Mouse (Mus musculus): ENCODE results near the gene Tnik.

The Tnik gene

GRCm38 (mm10) chr3:28269716-28270115, 6.7 kb downstream of the Tnik start:
- H3K9me3 ChIP-seq (ENCODE audit: low read length): no peaks in the 10 kb centered on the region
- peaks cover 35% of the 10 kb centered on the region for H3K27me3 ChIP-seq (ENCODE audit: insufficient read depth, low read length)
- H3K4me1 ChIP-seq (replicated peaks; ENCODE audit: low read depth, low read length): peaks cover 63% of the 10 kb centered on the region
- H3K36me3 ChIP-seq (ENCODE audit: insufficient read depth, low read length): no peaks in the 10 kb centered on the region
- no peak for TF ChIP-seq NANOG (IDR thresholded peaks at IDR 0.05; ENCODE audit: borderline replicate concordance, low read length)
- no peak for TF ChIP-seq POU5F1 (IDR thresholded peaks at IDR 0.05; ENCODE audit: borderline replicate concordance, low read length)
- TF ChIP-seq CTCF (conservative IDR thresholded peaks at IDR 0.05; ENCODE audit: low read length): no peak
- no peak overlapping the region for H3K4me3 ChIP-seq (replicated peaks; ENCODE audit: low read length)

GRCm38 (mm10) chr3:28271884-28272283, 8.9 kb downstream of the Tnik start:
- Histone ChIP-seq H3K4me1 (replicated peaks; ENCODE audit: low read depth, low read length) (peaks cover 55% of the 10 kb centered on the region), H3K36me3 (ENCODE audit: insufficient read depth, low read length) (no peaks in the 10 kb centered on the region), H3K4me3 (replicated peaks; ENCODE audit: low read length) (no peak overlapping the region), H3K9me3 (ENCODE audit: low read length) (peaks cover 5% of the 10 kb centered on the region), H3K27me3 (ENCODE audit: insufficient read depth, low read length) (peaks cover 17% of the 10 kb centered on the region)
- no peak for TF ChIP-seq NANOG (IDR thresholded peaks at IDR 0.05; ENCODE audit: borderline replicate concordance, low read length)
- no peak for TF ChIP-seq CTCF (conservative IDR thresholded peaks at IDR 0.05; ENCODE audit: low read length)
- no peak for TF ChIP-seq POU5F1 (IDR thresholded peaks at IDR 0.05; ENCODE audit: borderline replicate concordance, low read length)

GRCm38 (mm10) chr3:28274763-28275162, 11.7 kb downstream of the Tnik start:
- no peak overlapping the region for H3K4me3 ChIP-seq (replicated peaks; ENCODE audit: low read length)
- TF ChIP-seq NANOG (IDR thresholded peaks at IDR 0.05; ENCODE audit: borderline replicate concordance, low read length) (no peak), POU5F1 (IDR thresholded peaks at IDR 0.05; ENCODE audit: borderline replicate concordance, low read length) (no peak), CTCF (conservative IDR thresholded peaks at IDR 0.05; ENCODE audit: low read length) (no peak)
- peaks cover 16% of the 10 kb centered on the region for H3K9me3 ChIP-seq (ENCODE audit: low read length)
- H3K4me1 ChIP-seq (replicated peaks; ENCODE audit: low read depth, low read length): peaks cover 28% of the 10 kb centered on the region
- H3K27me3 ChIP-seq (ENCODE audit: insufficient read depth, low read length): 0 out of 2 replicates have a peak, but pooled peaks cover 6% of the 10 kb centered on the region
- H3K36me3 ChIP-seq (ENCODE audit: insufficient read depth, low read length): no peaks in the 10 kb centered on the region

- H3K4me3 ChIP-seq (replicated peaks; ENCODE audit: low read length): no peak overlapping the region
- H3K36me3 ChIP-seq (ENCODE audit: insufficient read depth, low read length): no peaks in the 10 kb centered on the region
- no peaks in the 10 kb centered on the region; the same call in 1 of the 2 replicates for H3K4me1 ChIP-seq (replicated peaks; ENCODE audit: low read depth, low read length)
- H3K27me3 ChIP-seq (ENCODE audit: insufficient read depth, low read length): no peaks in the 10 kb centered on the region
- no peak for TF ChIP-seq POU5F1 (IDR thresholded peaks at IDR 0.05; ENCODE audit: borderline replicate concordance, low read length)
- no peak for TF ChIP-seq CTCF (conservative IDR thresholded peaks at IDR 0.05; ENCODE audit: low read length)
- no peak for TF ChIP-seq NANOG (IDR thresholded peaks at IDR 0.05; ENCODE audit: borderline replicate concordance, low read length)
- H3K9me3 ChIP-seq (ENCODE audit: low read length): no peaks in the 10 kb centered on the region
Measured at GRCm38 (mm10) chr3:28289693-28290092, 26.7 kb downstream of the Tnik start.

- Histone ChIP-seq H3K27me3 (ENCODE audit: insufficient read depth, low read length) (no peaks in the 10 kb centered on the region), H3K9me3 (ENCODE audit: low read length) (peaks cover 5% of the 10 kb centered on the region; the same call in 1 of the 2 replicates), H3K4me3 (replicated peaks; ENCODE audit: low read length) (no peak overlapping the region), H3K4me1 (replicated peaks; ENCODE audit: low read depth, low read length) (no peaks in the 10 kb centered on the region), H3K36me3 (ENCODE audit: insufficient read depth, low read length) (no peaks in the 10 kb centered on the region)
- TF ChIP-seq POU5F1 (IDR thresholded peaks at IDR 0.05; ENCODE audit: borderline replicate concordance, low read length) (no peak), CTCF (conservative IDR thresholded peaks at IDR 0.05; ENCODE audit: low read length) (no peak), NANOG (IDR thresholded peaks at IDR 0.05; ENCODE audit: borderline replicate concordance, low read length) (no peak)
Measured at GRCm38 (mm10) chr3:28301378-28301777, 38.4 kb downstream of the Tnik start.

- TF ChIP-seq POU5F1 (IDR thresholded peaks at IDR 0.05; ENCODE audit: borderline replicate concordance, low read length) (no peak), NANOG (IDR thresholded peaks at IDR 0.05; ENCODE audit: borderline replicate concordance, low read length) (no peak), CTCF (conservative IDR thresholded peaks at IDR 0.05; ENCODE audit: low read length) (no peak)
- Histone ChIP-seq H3K27me3 (ENCODE audit: insufficient read depth, low read length) (no peaks in the 10 kb centered on the region), H3K4me1 (replicated peaks; ENCODE audit: low read depth, low read length) (no peaks in the 10 kb centered on the region), H3K36me3 (ENCODE audit: insufficient read depth, low read length) (no peaks in the 10 kb centered on the region), H3K9me3 (ENCODE audit: low read length) (peaks cover 13% of the 10 kb centered on the region; the same call in 1 of the 2 replicates), H3K4me3 (replicated peaks; ENCODE audit: low read length) (no peak overlapping the region)
Measured at GRCm38 (mm10) chr3:28303915-28304314, 40.9 kb downstream of the Tnik start.

GRCm38 (mm10) chr3:28306852-28307251, 43.8 kb downstream of the Tnik start:
- Histone ChIP-seq H3K9me3 (ENCODE audit: low read length) (peaks cover 12% of the 10 kb centered on the region; the same call in 1 of the 2 replicates), H3K36me3 (ENCODE audit: insufficient read depth, low read length) (no peaks in the 10 kb centered on the region), H3K4me1 (replicated peaks; ENCODE audit: low read depth, low read length) (no peaks in the 10 kb centered on the region), H3K27me3 (ENCODE audit: insufficient read depth, low read length) (no peaks in the 10 kb centered on the region), H3K4me3 (replicated peaks; ENCODE audit: low read length) (no peak overlapping the region)
- TF ChIP-seq NANOG (IDR thresholded peaks at IDR 0.05; ENCODE audit: borderline replicate concordance, low read length): no peak
- no peak for TF ChIP-seq POU5F1 (IDR thresholded peaks at IDR 0.05; ENCODE audit: borderline replicate concordance, low read length)
- TF ChIP-seq CTCF (conservative IDR thresholded peaks at IDR 0.05; ENCODE audit: low read length): no peak

GRCm38 (mm10) chr3:28314438-28314837, 51.4 kb downstream of the Tnik start:
- H3K4me3 ChIP-seq (replicated peaks; ENCODE audit: low read length): no peak overlapping the region
- peaks cover 2% of the 10 kb centered on the region for H3K9me3 ChIP-seq (ENCODE audit: low read length)
- no peaks in the 10 kb centered on the region for H3K36me3 ChIP-seq (ENCODE audit: insufficient read depth, low read length)
- H3K4me1 ChIP-seq (replicated peaks; ENCODE audit: low read depth, low read length): no peaks in the 10 kb centered on the region
- H3K27me3 ChIP-seq (ENCODE audit: insufficient read depth, low read length): no peaks in the 10 kb centered on the region
- TF ChIP-seq POU5F1 (IDR thresholded peaks at IDR 0.05; ENCODE audit: borderline replicate concordance, low read length) (no peak), CTCF (conservative IDR thresholded peaks at IDR 0.05; ENCODE audit: low read length) (no peak), NANOG (IDR thresholded peaks at IDR 0.05; ENCODE audit: borderline replicate concordance, low read length) (no peak)

- H3K4me1 ChIP-seq (replicated peaks; ENCODE audit: low read depth, low read length): no peaks in the 10 kb centered on the region
- TF ChIP-seq NANOG (IDR thresholded peaks at IDR 0.05; ENCODE audit: borderline replicate concordance, low read length) (no peak), POU5F1 (IDR thresholded peaks at IDR 0.05; ENCODE audit: borderline replicate concordance, low read length) (no peak), CTCF (conservative IDR thresholded peaks at IDR 0.05; ENCODE audit: low read length) (no peak)
Measured at GRCm38 (mm10) chr3:28317339-28317738, 54.3 kb downstream of the Tnik start.

More at GRCm38 (mm10) chr3:28317339-28317738, 54.3 kb downstream of the Tnik start:
- no peaks in the 10 kb centered on the region for H3K27me3 ChIP-seq (ENCODE audit: insufficient read depth, low read length)
- no peak overlapping the region for H3K4me3 ChIP-seq (replicated peaks; ENCODE audit: low read length)
- H3K9me3 ChIP-seq (ENCODE audit: low read length): peaks cover 12% of the 10 kb centered on the region
- no peaks in the 10 kb centered on the region for H3K36me3 ChIP-seq (ENCODE audit: insufficient read depth, low read length)

Measured in E14TG2a.4 (cell line).